Mouse (Mus musculus): ENCODE measurements around the gene Fsip1. TPM values are rescaled to one million over a fixed set of nuclear protein-coding genes. Genes with fewer than 3 reads are reported as not detected.

Gene Fsip1
- polyA plus RNA-seq, 1 experiment: 0.93 TPM

GRCm38 (mm10) chr2:118087044-118087726 is 169.6 kb downstream of the Fsip1 start:
- Histone ChIP-seq H3K4me1 (ENCODE audit: control insufficient read depth, insufficient read depth, low read length) (peaks cover 9% of the 10 kb centered on the region), H3K4me3 (ENCODE audit: insufficient read depth, low read length) (no peak overlapping the region), H3K27ac (ENCODE audit: insufficient read depth, low read length) (no peak overlapping the region)
- TF ChIP-seq CTCF (IDR thresholded peaks at IDR 0.05; ENCODE audit: borderline replicate concordance, insufficient read depth, low read length): no peak
- TF ChIP-seq POLR2A (IDR thresholded peaks at IDR 0.05; ENCODE audit: low read depth, low read length): no peak

DNA sequence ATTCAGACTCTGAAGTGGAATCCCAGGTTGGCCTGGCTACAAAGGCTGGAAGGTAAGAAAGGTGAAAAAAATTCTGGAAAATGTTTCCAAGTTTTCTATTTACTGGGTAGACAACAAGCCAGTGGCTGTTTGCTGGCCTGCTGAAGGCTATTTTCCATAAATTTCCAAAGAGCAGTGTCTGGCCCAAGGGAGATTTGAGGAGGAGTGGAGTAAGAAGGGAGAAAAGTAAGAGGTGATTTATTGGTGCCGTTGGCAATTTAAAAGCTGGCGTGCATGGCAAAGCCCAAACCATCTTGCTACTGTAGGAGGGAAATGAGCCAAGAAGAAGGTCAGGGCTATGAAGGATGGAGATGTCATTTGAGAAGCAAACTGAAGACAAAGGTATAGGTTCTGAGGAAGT is 171.1 kb downstream of the Fsip1 start:
- Histone ChIP-seq H3K27ac (ENCODE audit: insufficient read depth, low read length) (0 out of 2 replicates have a peak overlapping the region, but pooled peaks have one; percentile 31), H3K4me3 (ENCODE audit: insufficient read depth, low read length) (no peak overlapping the region), H3K4me1 (ENCODE audit: control insufficient read depth, insufficient read depth, low read length) (no peaks in the 10 kb centered on the region)
- TF ChIP-seq CTCF (IDR thresholded peaks at IDR 0.05; ENCODE audit: borderline replicate concordance, insufficient read depth, low read length) (no peak), POLR2A (IDR thresholded peaks at IDR 0.05; ENCODE audit: low read depth, low read length) (no peak)

- Histone ChIP-seq H3K4me1 (ENCODE audit: control insufficient read depth, insufficient read depth, low read length) (no peaks in the 10 kb centered on the region), H3K4me3 (ENCODE audit: insufficient read depth, low read length) (no peak overlapping the region), H3K27ac (ENCODE audit: insufficient read depth, low read length) (no peak overlapping the region)
- no peak for TF ChIP-seq POLR2A (IDR thresholded peaks at IDR 0.05; ENCODE audit: low read depth, low read length)
- TF ChIP-seq CTCF (IDR thresholded peaks at IDR 0.05; ENCODE audit: borderline replicate concordance, insufficient read depth, low read length): no peak
These were observed 172.1 kb downstream of the Fsip1 start for GRCm38 (mm10) chr2:118084693-118085092.

- Histone ChIP-seq H3K4me1 (ENCODE audit: control insufficient read depth, insufficient read depth, low read length) (no peaks in the 10 kb centered on the region), H3K27ac (ENCODE audit: insufficient read depth, low read length) (no peak overlapping the region), H3K4me3 (ENCODE audit: insufficient read depth, low read length) (no peak overlapping the region)
- TF ChIP-seq CTCF (IDR thresholded peaks at IDR 0.05; ENCODE audit: borderline replicate concordance, insufficient read depth, low read length): no peak
- TF ChIP-seq POLR2A (IDR thresholded peaks at IDR 0.05; ENCODE audit: low read depth, low read length): no peak
These were observed 173.1 kb downstream of the Fsip1 start for GRCm38 (mm10) chr2:118083652-118084051.

DNA sequence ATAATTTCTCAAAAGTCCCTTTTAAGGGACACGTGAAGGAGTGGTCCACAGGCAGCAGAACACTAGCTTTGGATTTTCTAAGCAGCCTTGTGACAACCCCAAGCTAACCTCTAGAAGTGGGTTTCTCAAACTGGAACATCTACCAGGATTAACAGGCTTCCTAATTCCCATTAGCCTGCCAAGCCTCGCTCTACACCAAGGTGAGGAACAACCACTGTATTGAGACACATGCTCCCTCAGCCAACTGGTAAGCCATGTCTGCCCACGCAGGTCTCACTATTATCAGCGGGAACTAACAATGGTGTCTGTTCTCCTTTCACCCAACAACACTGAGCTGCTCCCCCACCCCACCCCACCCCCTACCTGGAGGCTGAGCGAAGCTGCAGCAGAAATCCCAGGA is 175.2 kb downstream of the Fsip1 start:
- Histone ChIP-seq H3K4me3 (ENCODE audit: insufficient read depth, low read length) (no peak overlapping the region), H3K27ac (ENCODE audit: insufficient read depth, low read length) (no peak overlapping the region), H3K4me1 (ENCODE audit: control insufficient read depth, insufficient read depth, low read length) (no peaks in the 10 kb centered on the region)
- TF ChIP-seq POLR2A (IDR thresholded peaks at IDR 0.05; ENCODE audit: low read depth, low read length): no peak
- TF ChIP-seq CTCF (IDR thresholded peaks at IDR 0.05; ENCODE audit: borderline replicate concordance, insufficient read depth, low read length): no peak

Other genes starting within 250 kb of the Fsip1 start
- 2,892 and 6,250 TPM in 2 replicates for gene Thbs1, start 145.1 kb downstream of the Fsip1 start, polyA plus RNA-seq (2011; ENCODE audit: insufficient read length, low read depth, missing spikeins)
- 60.0 and 79.4 TPM in 2 replicates for gene Gpr176, start 116.5 kb upstream of the Fsip1 start, polyA plus RNA-seq (2011; ENCODE audit: insufficient read length, low read depth, missing spikeins)
- 18.3 and 20.0 TPM in 2 replicates for gene Eif2ak4, start 131.7 kb upstream of the Fsip1 start, polyA plus RNA-seq (2011; ENCODE audit: insufficient read length, low read depth, missing spikeins)
- 203 and 217 TPM in 2 replicates for gene Srp14, start 222.7 kb upstream of the Fsip1 start, polyA plus RNA-seq (2011; ENCODE audit: insufficient read length, low read depth, missing spikeins)